Mouse (Mus musculus) bone marrow, adult 2 months (tissue): ENCODE measurements around the gene Cstf3.

ENCODE experiments used
- CTCF ChIP-seq: fragments of 200-500 bp; IDR thresholded peaks from 2 replicates; pipeline ENCODE4 v1.5.1; 2011; ENCODE audit warnings: low read length, control low read depth; ENCODE audit not compliant: control insufficient read depth, insufficient read depth
- POLR2A ChIP-seq: fragments of 200-500 bp; IDR thresholded peaks from 2 replicates; pipeline ENCODE4 v1.6.1; 2011; ENCODE audit warnings: low read depth, mild to moderate bottlenecking, control low read depth, low read length, borderline replicate concordance; ENCODE audit not compliant: control insufficient read depth

DNA sequence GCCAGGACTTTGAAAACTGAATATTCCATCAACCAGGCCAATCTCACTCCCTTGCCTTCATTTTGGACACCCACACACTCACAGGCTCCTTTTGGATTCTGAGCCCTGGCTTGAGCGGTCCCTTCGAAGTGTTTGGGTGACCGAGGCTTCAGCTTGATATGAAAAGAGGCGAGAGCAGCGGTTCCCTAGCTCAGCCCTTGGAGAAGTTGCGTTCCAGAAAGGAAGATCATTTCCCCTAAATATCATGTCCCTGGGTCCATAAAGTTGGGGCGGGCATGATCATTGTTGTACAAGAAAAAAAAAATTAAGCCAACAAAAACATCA is 122.1 kb downstream of the Cstf3 start:
- TF ChIP-seq POLR2A, result no peak
- no peak for TF ChIP-seq CTCF
